ENCODE assay signal across 8 mouse cellular contexts in the genomic region with DNA sequence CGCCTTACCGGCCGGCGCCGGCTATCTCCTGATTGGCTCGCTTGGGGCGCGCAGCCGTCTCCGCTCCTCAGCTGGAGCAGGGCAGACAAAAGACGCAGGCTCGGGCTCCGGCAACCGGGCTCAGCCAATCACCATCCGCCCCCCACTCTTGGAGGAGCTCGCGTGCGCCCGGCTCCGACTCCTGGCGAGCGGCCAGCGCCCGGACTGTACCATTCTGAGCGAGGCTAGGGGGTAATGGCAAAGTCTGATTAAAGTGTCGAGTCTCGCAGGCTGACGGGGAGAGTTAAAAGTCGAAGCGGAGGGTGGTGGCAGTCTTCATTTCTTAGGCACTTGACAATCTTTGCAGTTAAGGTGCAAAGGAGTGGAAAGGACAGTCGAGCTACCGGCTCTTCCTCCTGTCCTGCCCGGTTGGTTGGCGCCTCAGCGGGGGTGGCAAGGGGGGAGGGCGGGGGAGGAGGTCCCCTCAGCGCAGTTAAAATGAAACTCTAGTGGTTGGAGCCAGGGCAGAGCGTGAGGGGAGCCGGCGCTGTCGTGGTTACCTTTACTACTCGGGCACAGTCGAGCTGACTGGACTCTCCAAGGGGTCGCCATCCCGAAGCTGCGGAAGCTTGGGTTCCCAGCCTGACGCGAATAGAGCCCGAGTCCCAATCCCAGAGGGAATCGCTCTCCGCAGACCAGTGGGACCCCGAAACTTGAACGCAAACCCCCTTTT. TPM values are rescaled to one million over a fixed set of nuclear protein-coding genes. Genes with fewer than 3 reads are reported as not detected.
DNase-seq lines count a peak whose midpoint lies in the region; ATAC-seq and TF ChIP-seq lines count a peak whose summit lies in the region.

A gene (plus strand): TSS at position 479 of the 712 bp plus-strand sequence.

- H3K27ac ChIP-seq in embryonic facial prominence, embryonic 13.5 days: peak within 1 kb of the TSS; percentile 100
- peak within 1 kb of the TSS; percentile 96 for H3K27ac ChIP-seq in kidney, adult 2 months (ENCODE audit: insufficient read depth, low read depth, low read length)
- H3K27ac ChIP-seq in limb, embryonic 12.5 days: peak within 1 kb of the TSS; percentile 100
- peak within 1 kb of the TSS; percentile 100 for H3K27ac ChIP-seq in midbrain, embryonic 15.5 days
- peak within 1 kb of the TSS; percentile 98 for H3K27ac ChIP-seq in spleen, adult 2 months (ENCODE audit: insufficient read depth, low read length)

- WGBS in embryonic facial prominence, embryonic 13.5 days: 1% methylated on average over 51 of the region's 53 CpGs
- under 1% methylated on average over 53 of the region's 53 CpGs for WGBS in kidney, adult 2 months
- under 1% methylated on average over 53 of the region's 53 CpGs for WGBS in limb, embryonic 12.5 days
- under 1% methylated on average over 52 of the region's 53 CpGs for WGBS in midbrain, embryonic 15.5 days
- WGBS in spleen, adult 2 months: under 1% methylated on average over 52 of the region's 53 CpGs

- H3K9ac ChIP-seq in embryonic facial prominence, embryonic 13.5 days: peak within 1 kb of the TSS; percentile 96
- peak within 1 kb of the TSS; percentile 95 for H3K9ac ChIP-seq in limb, embryonic 12.5 days (replicated peaks)
- H3K9ac ChIP-seq in midbrain, embryonic 15.5 days: peak within 1 kb of the TSS; percentile 95

- H3K36me3 ChIP-seq in embryonic facial prominence, embryonic 13.5 days: no peaks in the 10 kb centered on the region
- no peaks in the 10 kb centered on the region for H3K36me3 ChIP-seq in kidney, adult 2 months (ENCODE audit: control insufficient read depth, insufficient read depth, low read length)
- no peaks in the 10 kb centered on the region for H3K36me3 ChIP-seq in limb, embryonic 12.5 days
- no peaks in the 10 kb centered on the region for H3K36me3 ChIP-seq in midbrain, embryonic 15.5 days (replicated peaks)
- no peaks in the 10 kb centered on the region for H3K36me3 ChIP-seq in spleen, adult 2 months (ENCODE audit: control insufficient read depth, insufficient read depth, low read length)

- peak; percentile 99 for TF ChIP-seq POLR2A in kidney, adult 2 months (IDR thresholded peaks at IDR 0.05; ENCODE audit: low read depth, low read length)
- TF ChIP-seq POLR2A in spleen, adult 2 months (IDR thresholded peaks at IDR 0.05; ENCODE audit: low read depth, low read length): peak; percentile 97

- H3K9me3 ChIP-seq in embryonic facial prominence, embryonic 13.5 days: no peaks in the 10 kb centered on the region
- H3K9me3 ChIP-seq in limb, embryonic 12.5 days: no peaks in the 10 kb centered on the region
- H3K9me3 ChIP-seq in midbrain, embryonic 15.5 days: no peaks in the 10 kb centered on the region

- H3K4me1 ChIP-seq in embryonic facial prominence, embryonic 13.5 days: 0 out of 2 replicates have a peak, but pooled peaks cover 4% of the 10 kb centered on the region
- no peaks in the 10 kb centered on the region for H3K4me1 ChIP-seq in kidney, adult 2 months (ENCODE audit: control insufficient read depth, insufficient read depth, low read length)
- H3K4me1 ChIP-seq in limb, embryonic 12.5 days (replicated peaks): peaks cover 4% of the 10 kb centered on the region
- H3K4me1 ChIP-seq in midbrain, embryonic 15.5 days: peaks cover 11% of the 10 kb centered on the region
- H3K4me1 ChIP-seq in spleen, adult 2 months (ENCODE audit: control insufficient read depth, insufficient read depth, insufficient read length): no peaks in the 10 kb centered on the region

- peak within 1 kb of the TSS; percentile 70 for H3K4me3 ChIP-seq in embryonic facial prominence, embryonic 13.5 days
- H3K4me3 ChIP-seq in kidney, adult 2 months (ENCODE audit: insufficient read depth, low read depth, low read length): peak within 1 kb of the TSS; percentile 82
- peak within 1 kb of the TSS; percentile 66 for H3K4me3 ChIP-seq in limb, embryonic 12.5 days (replicated peaks)
- peak within 1 kb of the TSS; percentile 88 for H3K4me3 ChIP-seq in midbrain, embryonic 15.5 days
- H3K4me3 ChIP-seq in spleen, adult 2 months (ENCODE audit: extremely low read depth, insufficient read depth, insufficient read length): peak within 1 kb of the TSS; percentile 97

- no peaks in the 10 kb centered on the region for H3K27me3 ChIP-seq in embryonic facial prominence, embryonic 13.5 days
- H3K27me3 ChIP-seq in kidney, adult 2 months (replicated peaks; ENCODE audit: control insufficient read depth, insufficient read depth, low read length): no peaks in the 10 kb centered on the region
- H3K27me3 ChIP-seq in limb, embryonic 12.5 days: no peaks in the 10 kb centered on the region
- no peaks in the 10 kb centered on the region for H3K27me3 ChIP-seq in midbrain, embryonic 15.5 days (replicated peaks)
- no peaks in the 10 kb centered on the region; the same call in 1 of the 2 replicates for H3K27me3 ChIP-seq in spleen, adult 2 months (ENCODE audit: control insufficient read depth, insufficient read depth, low read length)

- no peak for TF ChIP-seq CTCF in kidney, adult 2 months (conservative IDR thresholded peaks at IDR 0.05; ENCODE audit: insufficient read depth, insufficient read length, low read depth, low read length)
- TF ChIP-seq CTCF in spleen, adult 2 months (IDR thresholded peaks at IDR 0.05; ENCODE audit: extremely low read depth, insufficient read depth, insufficient read length, insufficient replicate concordance): no peak

- ATAC-seq in embryonic facial prominence, embryonic 13.5 days (ENCODE audit: insufficient number of reproducible peaks, insufficient read depth, low FRiP score, low TSS enrichment, low read depth): peak; percentile 100
- peak; percentile 99 for ATAC-seq in limb, embryonic 12.5 days (ENCODE audit: insufficient number of reproducible peaks, insufficient read depth, low FRiP score, low TSS enrichment, low read depth)
- ATAC-seq in midbrain, embryonic 15.5 days (replicated peaks): peak; percentile 99

- peak within 1 kb of the TSS; percentile 66 for H3K4me2 ChIP-seq in embryonic facial prominence, embryonic 13.5 days
- peak within 1 kb of the TSS; percentile 73 for H3K4me2 ChIP-seq in limb, embryonic 12.5 days
- peak within 1 kb of the TSS; percentile 59 for H3K4me2 ChIP-seq in midbrain, embryonic 15.5 days

- peak; percentile 96 for DNase-seq in 3134 (ENCODE audit: extremely low read depth, insufficient read length, low spot score)
- peak; percentile 99 to 100 for DNase-seq in adrenal gland, postnatal 36 days
- DNase-seq in heart, adult 18-20 months: peak; percentile 98 to 99
- peak; percentile 99 for DNase-seq in kidney, adult 2 months
- DNase-seq in spleen, adult 2 months (ENCODE audit: low read depth in 1 of 2, low spot score in 2 of 2): peak; percentile 96 to 97

RNA-seq across cellular contexts. Expression of the gene that starts here (rescaled TPM):
- total RNA-seq in adrenal gland, postnatal 36 days (2021): 10 to 100 TPM; 15.7 to 19.7 TPM
- 28.9 and 31.6 TPM in 2 replicates for polyA plus RNA-seq in embryonic facial prominence, embryonic 13.5 days (2015; fragmentation: Nextera tagmentation; extraction: Ambion mirVana)
- 1 to 10 TPM; 7.8 to 9.3 TPM for total RNA-seq in heart, adult 18-20 months (2021)
- polyA plus RNA-seq in kidney, adult 2 months (2012; rRNA removed): 14.6 and 20.8 TPM in 2 replicates
- polyA plus RNA-seq in limb, embryonic 12.5 days (2016; fragmentation: Nextera tagmentation; extraction: Ambion mirVana): 45.2 and 50.7 TPM in 2 replicates
- polyA plus RNA-seq in midbrain, embryonic 15.5 days (2015; fragmentation: Nextera tagmentation; extraction: Ambion mirVana): 81.1 and 89.7 TPM in 2 replicates
- 3.5 and 4.4 TPM in 2 replicates for polyA plus RNA-seq in spleen, adult 2 months (2012; rRNA removed)

Comparison
In these comparisons a context has a peak if more than half of its experiments do, and no peak if none do; other contexts are left out.
1. Peak in every context shown above with its lines: DNase-seq, ATAC-seq, H3K4me3 ChIP-seq and H3K27ac ChIP-seq.